Mouse (Mus musculus): ENCODE results near the gene Mast1. TPM values are rescaled to one million over a fixed set of nuclear protein-coding genes. Genes with fewer than 3 reads are reported as not detected.
A peak's percentile ranks its signal among the peaks of the same experiment; 100 is the strongest.
"Not testable (repeated sequence)": the region's sequence is repeated elsewhere in the genome, so short reads cannot be mapped to it uniquely, and the experiment has no call there.

Gene Mast1
- polyA plus RNA-seq, 1 experiment from 2014 or later: 0.35 TPM

- Histone ChIP-seq H3K36me3 (0 out of 2 replicates have a peak, but pooled peaks cover 3% of the 10 kb centered on the region), H3K4me3 (no peak overlapping the region), H3K4me2 (no peak overlapping the region), H3K4me1 (peaks cover 31% of the 10 kb centered on the region), H3K9me3 (no peaks in the 10 kb centered on the region), H3K9ac (no peak overlapping the region), H3K27me3 (peaks cover 54% of the 10 kb centered on the region), H3K27ac (no peak overlapping the region)
- 82% methylated on average over 9 of the region's 9 CpGs for WGBS
- ATAC-seq (ENCODE audit: insufficient number of reproducible peaks, low FRiP score, low TSS enrichment, low read depth): no peak
Measured at GRCm38 (mm10) chr8:84911854-84912253, 25.3 kb downstream of the Mast1 start.

DNA sequence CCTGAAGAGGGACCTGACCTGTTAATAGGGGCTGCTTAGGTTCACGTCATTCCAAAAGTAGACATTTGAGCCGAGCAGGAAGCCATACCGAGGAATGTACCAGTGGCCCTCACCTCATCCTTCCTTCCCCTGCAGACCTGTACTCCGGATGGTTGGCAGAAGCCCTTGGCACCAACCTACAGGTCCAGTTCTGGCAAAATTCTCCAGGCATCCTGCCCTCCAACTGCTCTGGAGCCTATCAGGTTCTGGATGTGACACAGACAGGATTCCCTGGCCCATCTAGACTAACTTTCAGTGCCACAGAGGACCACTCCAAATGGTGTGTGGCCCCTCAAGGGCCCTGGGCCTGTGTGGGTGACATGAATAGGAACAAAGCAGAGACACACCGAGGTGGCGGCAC, 26.6 kb downstream of the Mast1 start:
- Histone ChIP-seq H3K9ac (no peak overlapping the region), H3K9me3 (no peaks in the 10 kb centered on the region), H3K4me2 (no peak overlapping the region), H3K4me3 (no peak overlapping the region), H3K27me3 (peaks cover 41% of the 10 kb centered on the region), H3K27ac (no peak overlapping the region), H3K4me1 (peaks cover 31% of the 10 kb centered on the region), H3K36me3 (0 out of 2 replicates have a peak, but pooled peaks cover 3% of the 10 kb centered on the region)
- 85% methylated on average over 6 of the region's 6 CpGs for WGBS
- no peak for ATAC-seq (ENCODE audit: insufficient number of reproducible peaks, low FRiP score, low TSS enrichment, low read depth)

DNA sequence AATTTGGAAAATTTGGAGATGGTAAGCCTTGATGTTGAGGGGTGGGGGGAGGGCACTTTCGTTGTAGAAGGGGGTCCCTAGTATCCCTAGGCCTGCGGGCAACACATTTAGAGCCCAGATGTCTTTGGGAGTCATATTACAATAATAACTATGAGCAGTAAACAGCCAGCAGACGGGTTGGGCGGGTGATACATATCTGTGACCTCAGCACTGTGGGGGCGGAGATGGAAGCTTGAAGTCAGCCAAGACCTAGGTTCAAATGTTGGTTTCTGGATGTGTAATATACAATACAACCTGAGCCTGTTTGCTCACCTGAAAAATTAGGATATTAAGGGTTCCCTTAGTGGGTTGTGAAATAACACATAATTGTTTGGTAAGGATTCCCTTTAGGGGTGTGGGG, 27.2 kb downstream of the Mast1 start:
- WGBS: 39% methylated on average over 5 of the region's 5 CpGs

GRCm38 (mm10) chr8:84909162-84909767, 27.9 kb downstream of the Mast1 start:
- Histone ChIP-seq H3K9me3 (no peaks in the 10 kb centered on the region), H3K9ac (peak overlapping the region; percentile 48), H3K4me3 (peak overlapping the region; percentile 55), H3K4me2 (peak overlapping the region; percentile 71), H3K27ac (no peak overlapping the region), H3K27me3 (peaks cover 39% of the 10 kb centered on the region), H3K4me1 (peaks cover 31% of the 10 kb centered on the region), H3K36me3 (0 out of 2 replicates have a peak, but pooled peaks cover 3% of the 10 kb centered on the region)
- WGBS: 46% methylated on average over 20 of the region's 20 CpGs
- ATAC-seq (ENCODE audit: insufficient number of reproducible peaks, low FRiP score, low TSS enrichment, low read depth): no peak

More for the DNA sequence above, 27.2 kb downstream of the Mast1 start:
- H3K9me3 ChIP-seq: no peaks in the 10 kb centered on the region
- no peak overlapping the region; the same call in 1 of the 2 replicates for H3K4me2 ChIP-seq
- H3K9ac ChIP-seq: no peak overlapping the region
- peaks cover 39% of the 10 kb centered on the region for H3K27me3 ChIP-seq
- H3K4me3 ChIP-seq: no peak overlapping the region
- peaks cover 31% of the 10 kb centered on the region for H3K4me1 ChIP-seq
- H3K36me3 ChIP-seq: 0 out of 2 replicates have a peak, but pooled peaks cover 3% of the 10 kb centered on the region
- no peak for ATAC-seq (ENCODE audit: insufficient number of reproducible peaks, low FRiP score, low TSS enrichment, low read depth)
- H3K27ac ChIP-seq: no peak overlapping the region

DNA sequence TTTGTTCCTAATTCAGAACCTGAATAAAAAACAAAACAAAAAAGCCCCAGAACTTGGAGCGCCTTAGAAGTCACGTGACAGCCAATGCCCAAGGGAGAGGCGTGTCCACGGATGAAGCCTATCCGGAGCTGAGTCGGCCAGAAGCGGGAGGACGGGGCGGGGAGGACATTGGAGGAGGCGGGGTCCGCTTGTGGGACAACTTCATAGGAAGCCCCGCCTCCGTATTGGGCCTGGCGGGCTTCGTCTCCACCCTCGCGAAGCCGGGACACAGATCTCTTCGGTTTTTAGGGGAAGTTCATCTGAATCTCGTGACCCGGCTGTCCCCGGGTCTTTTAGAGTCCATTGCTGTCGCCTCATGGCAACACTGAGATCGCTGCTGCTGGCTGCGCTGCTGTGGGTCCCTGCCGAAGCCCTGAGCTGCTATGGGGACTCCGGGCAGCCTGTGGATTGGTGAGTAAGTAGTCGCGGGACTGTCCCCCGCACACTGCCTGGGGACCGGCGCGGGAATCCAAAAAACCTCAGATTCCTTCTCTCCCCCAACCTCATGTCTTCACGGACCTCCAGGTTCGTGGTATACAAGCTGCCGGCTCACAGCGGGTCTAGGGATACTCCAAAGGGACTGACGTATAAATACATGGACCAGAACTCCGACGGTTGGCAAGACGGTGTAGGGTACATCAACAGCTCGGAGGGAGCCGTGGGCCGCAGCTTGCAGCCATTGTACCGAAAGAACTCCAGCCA, 28.6 kb downstream of the Mast1 start, which contains the start of gene Dnase2a:
Gene Dnase2a (plus strand): TSS at position 140 of the 741 bp plus-strand sequence.
- Histone ChIP-seq H3K4me1 (peaks cover 31% of the 10 kb centered on the region), H3K27ac (peak within 1 kb of the TSS; percentile 35)

DNA sequence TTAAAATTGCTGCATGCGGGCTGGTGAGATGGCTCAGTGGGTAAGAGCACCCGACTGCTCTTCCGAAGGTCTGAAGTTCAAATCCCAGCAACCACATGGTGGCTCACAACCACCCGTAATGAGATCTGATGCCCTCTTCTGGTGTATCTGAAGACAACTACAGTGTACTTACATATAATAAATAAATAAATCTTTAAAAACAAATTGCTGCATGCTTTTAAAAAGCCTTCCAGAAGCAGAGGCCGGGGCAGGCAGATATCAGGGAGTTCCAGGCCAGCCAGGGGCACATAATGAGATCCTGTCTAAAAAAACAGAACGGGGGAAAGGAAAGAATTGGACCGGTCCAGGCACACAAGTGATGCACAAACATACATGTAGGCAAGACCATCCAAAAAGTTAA, 29.2 kb downstream of the Mast1 start:
- not testable (repeated sequence) for H3K27ac ChIP-seq, H3K9ac ChIP-seq
- H3K27me3 ChIP-seq: peaks cover 29% of the 10 kb centered on the region

More for the DNA sequence above, 28.6 kb downstream of the Mast1 start, which contains the start of gene Dnase2a:
- Histone ChIP-seq H3K36me3 (0 out of 2 replicates have a peak, but pooled peaks cover 3% of the 10 kb centered on the region), H3K4me3 (peak within 1 kb of the TSS; percentile 55), H3K27me3 (peaks cover 35% of the 10 kb centered on the region), H3K4me2 (peak within 1 kb of the TSS; percentile 71), H3K9ac (peak within 1 kb of the TSS; percentile 48), H3K9me3 (no peaks in the 10 kb centered on the region)
- under 1% methylated on average over 45 of the region's 45 CpGs for WGBS
- peak; percentile 92 for ATAC-seq (ENCODE audit: insufficient number of reproducible peaks, low FRiP score, low TSS enrichment, low read depth)

DNA sequence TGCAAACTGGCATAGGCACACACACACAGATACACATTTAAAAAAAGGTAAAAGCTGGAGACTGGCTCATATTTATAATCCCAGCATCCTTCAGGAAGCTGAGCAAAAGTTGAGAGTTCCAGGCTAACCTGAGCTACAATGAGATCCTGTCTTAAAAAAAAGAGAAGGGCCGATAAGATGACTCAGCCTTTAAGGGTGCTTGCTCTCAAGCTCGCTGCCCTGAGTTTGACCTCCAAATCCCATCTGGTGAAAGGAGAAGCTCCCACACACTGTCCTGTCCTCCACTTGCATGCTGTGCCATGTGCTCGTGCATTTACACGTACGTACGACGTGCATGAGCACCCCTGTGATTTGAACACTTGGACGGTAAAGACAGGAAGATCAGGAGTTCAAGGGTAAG, 29.7 kb downstream of the Mast1 start:
- H3K9ac ChIP-seq: no peak overlapping the region
- no peak for ATAC-seq (ENCODE audit: insufficient number of reproducible peaks, low FRiP score, low TSS enrichment, low read depth)
- no peaks in the 10 kb centered on the region for H3K9me3 ChIP-seq
- no peak overlapping the region for H3K4me3 ChIP-seq
- 74% methylated on average over 8 of the region's 8 CpGs for WGBS
- H3K27ac ChIP-seq: no peak overlapping the region
- H3K4me2 ChIP-seq: no peak overlapping the region
- H3K27me3 ChIP-seq: peaks cover 24% of the 10 kb centered on the region
- H3K4me1 ChIP-seq: peaks cover 31% of the 10 kb centered on the region
- H3K36me3 ChIP-seq: 0 out of 2 replicates have a peak, but pooled peaks cover 3% of the 10 kb centered on the region

More for the DNA sequence above, 29.2 kb downstream of the Mast1 start:
- Histone ChIP-seq H3K4me3 (peak overlapping the region; percentile 55), H3K4me1 (peaks cover 31% of the 10 kb centered on the region), H3K4me2 (peak overlapping the region; percentile 71)
- H3K36me3 ChIP-seq; H3K9me3 ChIP-seq; ATAC-seq (ENCODE audit: insufficient number of reproducible peaks, low FRiP score, low TSS enrichment, low read depth): not testable (repeated sequence)
- 34% methylated on average over 7 of the region's 7 CpGs for WGBS

- Histone ChIP-seq H3K9me3 (no peaks in the 10 kb centered on the region), H3K4me1 (peaks cover 30% of the 10 kb centered on the region), H3K27me3 (peaks cover 20% of the 10 kb centered on the region), H3K36me3 (0 out of 2 replicates have a peak, but pooled peaks cover 3% of the 10 kb centered on the region), H3K9ac (no peak overlapping the region), H3K4me2 (no peak overlapping the region), H3K4me3 (no peak overlapping the region), H3K27ac (no peak overlapping the region)
- no peak for ATAC-seq (ENCODE audit: insufficient number of reproducible peaks, low FRiP score, low TSS enrichment, low read depth)
- WGBS: 92% methylated on average over 9 of the region's 9 CpGs
Measured at GRCm38 (mm10) chr8:84907037-84907436, 30.1 kb downstream of the Mast1 start.

DNA sequence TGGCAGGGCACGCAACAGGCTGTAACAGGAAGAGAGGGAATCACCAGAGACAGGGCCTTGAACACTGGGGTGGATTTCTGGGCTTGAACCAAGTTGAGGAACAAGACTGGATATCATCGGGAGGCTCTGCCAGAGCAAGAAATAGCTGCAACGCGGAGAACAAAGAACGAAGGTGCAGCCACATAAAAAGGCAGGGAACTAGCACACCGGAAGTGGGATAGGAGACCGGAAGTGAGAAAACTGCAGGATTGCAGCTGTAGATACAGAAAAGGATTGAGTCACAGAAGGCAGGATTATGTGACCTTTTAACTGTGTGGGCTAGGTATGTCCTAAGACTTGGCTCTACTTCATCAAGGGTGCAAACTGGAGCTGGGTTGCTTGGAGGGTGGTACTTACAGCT, 32.8 kb downstream of the Mast1 start:
- Histone ChIP-seq H3K27ac (no peak overlapping the region), H3K4me2 (no peak overlapping the region), H3K4me1 (peaks cover 21% of the 10 kb centered on the region), H3K9me3 (no peaks in the 10 kb centered on the region), H3K4me3 (no peak overlapping the region), H3K9ac (no peak overlapping the region), H3K27me3 (peaks cover 1% of the 10 kb centered on the region; the same call in 1 of the 2 replicates), H3K36me3 (no peaks in the 10 kb centered on the region)
- no peak for ATAC-seq (ENCODE audit: insufficient number of reproducible peaks, low FRiP score, low TSS enrichment, low read depth)
- WGBS: 90% methylated on average over 7 of the region's 7 CpGs

DNA sequence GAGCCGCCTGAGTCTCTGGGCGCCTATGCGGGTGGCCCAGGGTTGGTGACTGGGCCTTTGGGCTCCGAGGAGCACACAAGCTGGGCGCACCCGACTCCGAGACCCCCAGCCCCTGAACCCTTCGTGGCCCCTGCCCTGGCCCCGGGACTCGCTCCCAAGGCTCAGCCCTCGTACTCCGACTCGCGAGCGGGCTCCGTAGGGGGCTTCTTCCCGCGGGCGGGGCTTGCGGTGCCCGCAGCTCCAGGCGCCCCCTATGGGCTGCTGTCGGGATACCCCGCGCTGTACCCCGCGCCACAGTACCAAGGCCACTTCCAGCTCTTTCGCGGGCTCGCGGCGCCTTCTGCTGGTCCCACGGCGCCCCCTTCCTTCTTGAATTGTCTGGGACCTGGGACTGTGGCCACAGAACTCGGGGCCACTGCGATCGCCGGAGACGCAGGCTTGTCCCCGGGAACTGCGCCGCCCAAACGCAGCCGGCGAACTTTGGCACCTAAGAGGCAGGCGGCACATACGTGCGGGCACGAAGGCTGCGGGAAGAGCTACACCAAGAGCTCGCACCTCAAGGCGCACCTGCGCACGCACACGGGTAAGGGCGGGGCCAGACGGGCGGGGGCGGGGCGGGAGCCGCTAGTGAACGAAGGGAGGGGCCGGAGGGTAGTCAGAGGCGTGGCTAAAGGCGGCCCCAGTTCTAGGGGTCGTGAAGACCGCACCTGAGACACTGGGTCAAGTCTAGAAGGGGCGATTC, 34.1 kb downstream of the Mast1 start:
- Histone ChIP-seq H3K9ac (peak overlapping the region; percentile 62), H3K4me1 (peaks cover 15% of the 10 kb centered on the region; the same call in 1 of the 2 replicates), H3K4me3 (peak overlapping the region; percentile 69), H3K9me3 (no peaks in the 10 kb centered on the region), H3K36me3 (no peaks in the 10 kb centered on the region), H3K27me3 (no peaks in the 10 kb centered on the region; the same call in 1 of the 2 replicates), H3K4me2 (peak overlapping the region; percentile 96), H3K27ac (peak overlapping the region; percentile 75)
- under 1% methylated on average over 67 of the region's 68 CpGs for WGBS
- ATAC-seq (ENCODE audit: insufficient number of reproducible peaks, low FRiP score, low TSS enrichment, low read depth): peak; percentile 82

GRCm38 (mm10) chr8:84902367-84902919, 34.7 kb downstream of the Mast1 start:
- Histone ChIP-seq H3K4me1 (peaks cover 15% of the 10 kb centered on the region; the same call in 1 of the 2 replicates), H3K27me3 (no peaks in the 10 kb centered on the region; the same call in 1 of the 2 replicates), H3K9ac (peak overlapping the region; percentile 62), H3K27ac (peak overlapping the region; percentile 75), H3K4me2 (peak overlapping the region; percentile 96), H3K9me3 (no peaks in the 10 kb centered on the region), H3K36me3 (no peaks in the 10 kb centered on the region), H3K4me3 (peak overlapping the region; percentile 69)
- 5% methylated on average over 24 of the region's 24 CpGs for WGBS
- ATAC-seq (ENCODE audit: insufficient number of reproducible peaks, low FRiP score, low TSS enrichment, low read depth): peak; percentile 5; the same call in 1 of the 2 replicates
